Mouse (Mus musculus) embryo, embryonic 11 days (tissue): Measurements from ENCODE around the gene Ncapd2.

Source experiments
- DNase-seq: peaks from one replicate; pipeline ENCODE4 v3.0.0-alpha.2; 2015

Ncapd2 gene

GRCm38 (mm10) chr6:125213715-125214114 is 22.2 kb upstream of the Ncapd2 start:
- no peak for DNase-seq

DNA sequence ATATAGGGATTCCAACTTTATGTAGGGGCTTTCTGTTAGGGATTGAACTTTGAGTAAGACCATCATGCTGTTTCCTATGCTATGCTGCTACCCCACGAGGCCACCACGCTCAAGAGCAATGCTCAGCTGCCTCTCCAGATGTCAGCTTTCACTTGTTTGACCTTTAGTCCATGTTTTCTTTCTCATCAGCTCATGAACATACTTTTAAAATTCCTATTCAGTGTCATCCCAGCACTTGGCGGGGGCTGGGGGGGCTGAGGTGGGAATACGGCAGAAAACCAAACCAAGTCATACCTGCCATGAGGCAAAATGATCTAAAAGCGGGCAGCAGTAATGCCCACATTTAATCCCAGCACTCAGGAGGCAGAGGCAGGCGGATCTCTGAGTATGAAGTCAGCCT is 21.6 kb upstream of the Ncapd2 start:
- DNase-seq = no peak

DNA sequence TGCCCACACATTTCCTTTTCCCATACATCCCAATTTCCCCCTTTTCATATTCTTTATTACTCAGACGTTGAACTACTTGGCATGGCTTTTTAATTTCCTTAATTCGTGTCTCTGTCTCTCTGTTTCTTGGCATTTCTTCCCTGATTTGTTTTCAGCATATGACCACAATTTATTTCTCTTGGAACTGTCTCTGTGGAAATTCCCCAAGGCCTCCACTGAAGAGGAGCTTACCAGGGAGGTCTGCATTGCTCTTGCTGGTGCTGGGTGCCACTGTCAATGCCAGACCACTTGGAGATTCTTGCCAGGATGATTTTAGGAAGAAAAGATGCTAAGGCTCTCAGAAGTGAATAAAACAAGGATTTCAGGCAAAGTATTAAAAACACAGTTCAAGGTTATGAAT is 21.1 kb upstream of the Ncapd2 start:
- DNase-seq = no peak

GRCm38 (mm10) chr6:125210436-125210835 is 18.9 kb upstream of the Ncapd2 start:
- no peak for DNase-seq

GRCm38 (mm10) chr6:125197166-125197565 is 5.7 kb upstream of the Ncapd2 start:
- DNase-seq = no peak

GRCm38 (mm10) chr6:125196301-125196700 is 4.8 kb upstream of the Ncapd2 start:
- peak; percentile 7 for DNase-seq

DNA sequence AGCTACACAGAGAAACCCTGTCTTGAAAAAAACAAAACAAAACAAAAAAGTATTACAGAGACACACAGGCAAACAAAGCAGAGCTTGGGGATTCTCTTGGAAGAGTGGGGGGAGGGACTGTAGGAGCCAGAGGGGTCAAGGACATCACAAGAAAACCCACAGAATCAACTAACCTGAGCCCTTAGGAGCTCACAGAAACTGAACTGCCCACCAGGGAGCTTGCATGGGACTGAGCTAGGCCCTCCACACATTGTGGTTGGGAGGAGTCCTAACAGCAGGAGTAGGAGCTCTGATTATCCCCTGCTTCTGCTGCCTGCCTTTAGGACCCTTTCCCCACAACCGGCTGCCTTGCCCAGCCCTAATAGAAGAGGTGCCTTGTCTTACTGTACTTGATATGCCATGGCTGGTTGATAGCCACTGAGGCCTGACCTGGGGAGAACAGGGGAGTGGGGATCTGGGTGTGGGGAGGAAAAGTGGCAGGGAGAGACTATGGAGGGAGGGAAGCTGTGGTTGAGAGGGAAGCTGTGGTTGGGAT is 4.1 kb upstream of the Ncapd2 start:
- DNase-seq = no peak

- no peak for DNase-seq
Measured at GRCm38 (mm10) chr6:125193390-125193789, 1.9 kb upstream of the Ncapd2 start.

DNA sequence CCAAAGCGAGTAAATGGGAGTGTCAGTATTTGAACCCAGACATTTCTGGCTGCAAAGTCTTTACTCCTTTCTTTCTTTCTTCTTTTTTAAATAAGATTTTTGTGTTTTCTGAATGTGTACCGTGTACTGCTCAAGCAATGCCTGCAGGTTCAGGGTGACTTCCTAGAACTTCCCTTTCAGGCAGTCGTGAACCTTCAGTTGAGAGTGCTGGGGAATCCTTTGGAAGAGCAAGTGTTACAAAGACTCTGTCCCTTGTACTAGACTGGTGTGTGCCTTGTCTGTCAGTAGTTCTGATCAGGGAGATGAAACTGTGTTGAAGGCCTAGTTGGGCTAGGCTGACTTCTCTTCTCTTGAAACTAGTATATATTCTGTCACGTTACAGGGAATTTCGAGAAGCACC is 1.3 kb upstream of the Ncapd2 start:
- DNase-seq = no peak

DNA sequence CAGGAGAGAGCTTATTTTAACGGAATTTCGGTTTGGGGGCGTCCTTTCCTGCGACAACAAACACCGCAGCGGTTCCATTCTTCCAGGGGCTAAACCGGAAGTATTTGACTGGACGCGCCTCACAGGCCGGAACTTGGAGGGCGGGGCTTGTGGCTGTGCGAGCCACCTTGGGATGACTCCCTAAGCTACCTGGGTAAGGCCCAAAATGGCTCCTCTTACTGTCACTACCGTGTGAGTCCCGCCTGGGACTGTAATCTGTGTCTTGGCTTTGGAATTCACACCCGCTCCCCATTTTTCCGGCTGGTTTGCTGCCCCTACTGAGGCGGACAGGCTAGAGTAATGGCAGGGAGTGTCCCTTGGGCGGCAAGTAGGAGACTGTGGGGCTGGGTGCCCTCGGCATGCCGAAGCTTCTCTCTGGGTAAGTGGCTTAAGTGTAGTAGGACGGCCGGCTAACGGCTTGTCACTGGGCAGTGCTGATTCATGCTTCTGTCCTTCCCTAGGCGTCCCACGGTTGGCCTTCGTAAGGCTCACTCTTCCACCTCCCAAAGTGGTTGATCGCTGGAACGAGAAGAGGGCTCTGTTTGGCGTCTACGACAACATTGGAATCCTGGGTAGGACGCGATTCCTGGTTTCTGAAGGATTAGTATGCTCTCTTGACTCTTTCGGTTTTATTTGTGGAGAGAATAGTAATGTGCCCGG is 664 bp upstream of the Ncapd2 start:
- peak; percentile 97 for DNase-seq

- peak; percentile 17 for DNase-seq
Measured at GRCm38 (mm10) chr6:125190816-125191215, 685 bp downstream of the Ncapd2 start.

DNA sequence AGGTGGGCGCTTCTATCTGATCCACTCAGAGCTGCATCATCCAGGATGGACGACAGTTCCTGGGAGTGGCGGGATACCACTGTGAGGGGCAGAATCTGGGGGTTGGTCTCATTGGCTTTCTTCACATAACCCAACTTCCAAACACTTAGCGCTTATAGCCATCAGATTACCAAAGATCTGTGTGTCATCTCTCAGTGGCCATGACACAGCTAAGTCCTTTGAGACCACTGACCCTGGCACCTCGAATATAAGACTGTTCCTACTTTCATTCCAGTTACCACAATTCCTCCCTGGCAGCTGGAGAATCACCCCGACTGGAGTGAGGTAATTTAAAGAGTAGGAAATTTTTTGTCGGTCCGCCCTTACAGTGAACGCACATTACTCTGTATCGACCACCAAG is 5.3 kb downstream of the Ncapd2 start:
- DNase-seq = no peak

DNA sequence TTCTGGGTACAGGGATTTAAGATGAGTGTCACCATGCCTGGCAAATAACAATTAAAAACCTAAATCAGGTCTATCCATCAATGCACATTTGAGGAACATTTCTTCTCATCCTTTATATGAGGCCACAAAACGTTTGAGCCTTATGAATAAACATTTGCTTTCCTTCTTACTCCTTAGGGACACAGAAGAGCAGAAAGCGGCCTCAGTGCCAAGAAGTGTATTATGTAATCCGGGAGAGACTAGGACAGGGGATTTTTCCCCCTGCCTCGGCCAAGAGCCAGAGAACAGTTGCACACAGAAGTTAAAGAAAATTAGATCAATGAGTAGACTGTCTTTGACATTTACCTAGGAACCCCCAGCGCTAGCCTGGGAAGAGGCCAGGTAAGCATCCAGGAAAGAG is 9.4 kb downstream of the Ncapd2 start:
- no peak for DNase-seq

DNA sequence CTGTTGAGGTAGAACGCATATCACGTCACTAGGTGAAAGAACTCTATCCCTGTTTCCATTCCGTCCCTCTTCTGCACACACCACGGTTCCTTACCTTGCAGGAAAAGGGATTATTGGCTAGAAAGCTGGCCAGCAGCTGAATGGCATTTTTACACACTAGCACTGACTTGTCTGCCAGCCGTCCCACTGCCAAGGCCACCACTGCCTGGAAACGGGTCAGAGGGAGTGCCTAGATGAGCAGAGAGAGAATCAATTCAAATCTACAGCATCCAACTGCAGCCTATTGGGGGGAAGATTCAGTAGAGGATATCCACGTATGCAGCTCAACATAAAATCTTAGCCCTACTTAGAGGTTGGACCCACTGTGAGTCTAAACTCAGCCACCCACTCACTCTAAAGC is 11.9 kb downstream of the Ncapd2 start:
- no peak for DNase-seq

- DNase-seq = no peak
Measured at GRCm38 (mm10) chr6:125175469-125175868, 16.0 kb downstream of the Ncapd2 start.

DNA sequence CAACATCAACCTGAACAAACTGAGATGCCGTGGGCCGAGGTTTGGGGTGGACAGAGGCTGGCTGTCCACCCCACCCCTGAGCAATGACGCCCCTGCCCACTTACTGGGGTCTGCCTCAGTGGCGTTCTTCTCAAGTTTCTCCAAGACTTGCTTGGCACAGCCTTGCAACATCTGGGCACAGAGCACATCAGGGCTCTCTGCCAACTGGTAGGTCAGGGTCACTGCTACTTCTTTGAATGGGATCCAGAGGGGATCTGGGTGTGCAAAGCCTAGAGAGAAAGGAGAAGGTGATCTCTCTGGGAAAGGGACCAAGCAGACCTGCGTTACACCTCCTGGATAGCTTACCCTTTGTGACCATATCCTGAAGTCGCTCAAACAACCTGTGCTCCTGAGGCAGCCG is 18.2 kb downstream of the Ncapd2 start:
- DNase-seq = no peak

DNA sequence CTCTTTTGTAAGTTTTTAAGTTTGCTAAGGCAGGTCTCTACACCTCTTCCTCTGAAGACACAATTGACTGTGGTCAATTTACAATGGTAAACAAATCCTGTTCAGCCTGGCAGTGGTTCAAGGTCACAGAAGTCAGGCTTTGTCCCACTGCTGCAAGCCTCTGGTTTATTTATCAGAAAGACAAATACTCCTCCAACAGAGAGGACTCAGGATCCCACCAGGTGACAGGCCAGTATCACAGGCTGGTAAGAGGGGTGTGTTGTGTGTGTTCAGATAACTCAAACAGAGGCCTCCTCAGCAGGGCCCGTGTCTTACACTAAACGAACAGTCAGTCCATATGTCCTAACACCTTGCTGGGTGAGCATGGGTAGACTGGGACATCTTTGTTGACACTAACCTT is 19.0 kb downstream of the Ncapd2 start:
- no peak for DNase-seq

- DNase-seq = no peak
Measured at GRCm38 (mm10) chr6:125170194-125170593, 21.3 kb downstream of the Ncapd2 start.

- DNase-seq = no peak
Measured at GRCm38 (mm10) chr6:125168086-125168485, 23.4 kb downstream of the Ncapd2 start.

- peak; percentile 55 for DNase-seq
Measured at GRCm38 (mm10) chr6:125166861-125167650, 24.4 kb downstream of the Ncapd2 start.

DNA sequence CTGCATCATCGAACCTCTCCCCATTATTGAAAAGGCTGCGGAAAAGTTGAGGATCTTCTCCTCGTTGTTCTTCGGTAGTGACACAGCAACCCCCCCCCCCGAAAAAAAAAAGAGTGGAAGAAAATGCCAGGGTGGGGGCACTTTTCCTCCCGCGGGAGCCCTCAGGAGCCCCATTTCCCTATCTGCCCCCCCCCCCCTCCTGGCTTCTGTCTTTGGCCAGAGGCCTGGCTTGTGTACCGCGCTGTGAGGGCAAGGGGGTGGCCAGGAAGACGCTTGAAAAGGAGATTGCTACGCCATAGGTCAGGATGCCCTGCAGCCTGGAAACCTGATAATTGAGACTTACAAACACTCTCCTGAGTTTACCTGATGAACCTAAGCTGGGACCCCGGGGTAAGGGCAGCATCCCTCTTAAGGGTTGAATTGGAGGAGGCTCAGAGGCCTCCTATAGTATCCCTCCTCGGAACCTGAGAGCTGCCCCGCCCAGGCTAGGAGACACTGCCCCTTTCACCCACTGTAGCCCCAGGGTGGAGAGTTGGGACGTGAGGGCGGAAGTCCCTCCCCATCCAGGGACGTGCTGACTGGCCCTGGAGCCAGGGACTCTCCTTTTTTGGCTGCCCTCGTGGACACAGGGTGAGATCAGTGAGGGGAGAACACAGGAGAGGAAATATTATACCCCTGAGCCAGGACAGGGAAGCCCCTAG is 25.3 kb downstream of the Ncapd2 start, which contains the start of gene Gapdh:
Gapdh (minus strand) TSS at position 417 of the 701 bp plus-strand sequence.
- DNase-seq = peak; percentile 85

GRCm38 (mm10) chr6:125165328-125165891 is 26.1 kb downstream of the Ncapd2 start:
- DNase-seq = peak; percentile 98

GRCm38 (mm10) chr6:125164672-125165327 is 26.7 kb downstream of the Ncapd2 start:
- DNase-seq = peak; percentile 91
